Mouse (Mus musculus) neural tube, embryonic 11.5 days (tissue): ENCODE measurements around the gene Ttc5. TPM values are rescaled to one million over a fixed set of nuclear protein-coding genes. Genes with fewer than 3 reads are reported as not detected.
"Not testable (repeated sequence)": the region's sequence is repeated elsewhere in the genome, so short reads cannot be mapped to it uniquely, and the experiment has no call there.

Source experiments
- ATAC-seq: fragments of 200-750 bp; cut with Nextera tagmentation; 2 replicates; pipeline ENCODE4 v1.8.0; 2017; ENCODE audit warnings: moderate number of reproducible peaks, mild to moderate bottlenecking, moderate TSS enrichment, moderate library complexity; ENCODE audit not compliant: insufficient read depth, low FRiP score, low TSS enrichment
- DNase-seq: peaks from one replicate; pipeline ENCODE4 v3.0.0-alpha.2; 2015; ENCODE audit warnings: low spot score
- H3K27ac ChIP-seq: fragments of 300-500 bp; sonication (generic); 2 replicates; pipeline ENCODE4 v1.5.1; 2014; ENCODE audit warnings: low read depth, mild to moderate bottlenecking, low read length
- H3K27me3 ChIP-seq: fragments of 300-500 bp; sonication (generic); 2 replicates; pipeline ENCODE4 v1.6.1; 2014; ENCODE audit warnings: mild to moderate bottlenecking, low read length, mixed read lengths; ENCODE audit not compliant: control insufficient read depth, insufficient read depth
- H3K36me3 ChIP-seq: fragments of 300-500 bp; sonication (generic); 2 replicates; pipeline ENCODE4 v1.6.1; 2014; ENCODE audit warnings: mild to moderate bottlenecking, low read length, moderate library complexity, mixed read lengths; ENCODE audit not compliant: control insufficient read depth, insufficient read depth
- H3K4me1 ChIP-seq: fragments of 300-500 bp; sonication (generic); 2 replicates; pipeline ENCODE4 v1.6.1; 2014; ENCODE audit warnings: low read length, mixed read lengths; ENCODE audit not compliant: control insufficient read depth, insufficient read depth
- H3K4me2 ChIP-seq: fragments of 300-500 bp; sonication (generic); 2 replicates; pipeline ENCODE4 v1.6.1; 2014; ENCODE audit warnings: low read depth, mild to moderate bottlenecking, moderate library complexity
- H3K4me3 ChIP-seq: fragments of 300-500 bp; sonication (generic); 2 replicates; pipeline ENCODE4 v1.5.1; 2014; ENCODE audit warnings: low read depth, low read length
- H3K9ac ChIP-seq: fragments of 300-500 bp; sonication (generic); 2 replicates; pipeline ENCODE4 v1.6.1; 2014; ENCODE audit warnings: mild to moderate bottlenecking, low read length
- H3K9me3 ChIP-seq: fragments of 300-500 bp; sonication (generic); 2 replicates; pipeline ENCODE4 v1.6.1; 2016; ENCODE audit warnings: low read length; ENCODE audit not compliant: control insufficient read depth
- WGBS: fragments of 180-500 bp; shearing (Covaris S2); extraction: QIAGEN DNeasy Blood & Tissue Kit; methylation state at CpG from one replicate; pipeline ENCODE4 v1.1.7; 2014; 5-methylcytosine and 5-hydroxymethylcytosine counted together
- polyA plus RNA-seq: library from polyadenylated mRNA; unstranded; fragments of >200 nt; fragmentation: Nextera tagmentation; extraction: Ambion mirVana; gene quantifications from 2 replicates; pipeline ENCODE4 v1.2.1, GENCODE M21; 2014

Gene Ttc5
- polyA plus RNA-seq, 1 experiment from 2014 or later, result 100 TPM

GRCm38 (mm10) chr14:50741584-50741983 is 43.7 kb downstream of the Ttc5 start:
- H3K27ac ChIP-seq, result no peak overlapping the region
- ATAC-seq, result no peak
- H3K4me1 ChIP-seq, result no peaks in the 10 kb centered on the region
- H3K27me3 ChIP-seq, result no peaks in the 10 kb centered on the region
- H3K4me2 ChIP-seq, result no peak overlapping the region
- H3K9me3 ChIP-seq, result no peaks in the 10 kb centered on the region
- no peak for DNase-seq
- WGBS, result 79% methylated on average over 2 of the region's 2 CpGs
- H3K4me3 ChIP-seq, result no peak overlapping the region
- no peak overlapping the region for H3K9ac ChIP-seq
- no peaks in the 10 kb centered on the region for H3K36me3 ChIP-seq

GRCm38 (mm10) chr14:50740334-50740733 is 45.0 kb downstream of the Ttc5 start:
- Histone ChIP-seq H3K27me3 (no peaks in the 10 kb centered on the region), H3K4me1 (no peaks in the 10 kb centered on the region), H3K27ac (no peak overlapping the region), H3K4me2 (no peak overlapping the region), H3K4me3 (no peak overlapping the region), H3K9me3 (no peaks in the 10 kb centered on the region), H3K9ac (no peak overlapping the region), H3K36me3 (no peaks in the 10 kb centered on the region)
- ATAC-seq, result no peak
- DNase-seq, result no peak
- 83% methylated on average over 2 of the region's 2 CpGs for WGBS

- H3K9me3 ChIP-seq, H3K27ac ChIP-seq, DNase-seq, ATAC-seq, H3K4me1 ChIP-seq, H3K27me3 ChIP-seq, H3K9ac ChIP-seq, H3K4me3 ChIP-seq, H3K4me2 ChIP-seq, H3K36me3 ChIP-seq: not testable (repeated sequence)
- 87% methylated on average over 3 of the region's 4 CpGs for WGBS
Observed at GRCm38 (mm10) chr14:50722371-50722770, 62.9 kb downstream of the Ttc5 start.

- 94% methylated on average over 15 of the region's 15 CpGs for WGBS
- not testable (repeated sequence) for DNase-seq, H3K4me1 ChIP-seq
Observed at GRCm38 (mm10) chr14:50719875-50720274, 65.4 kb downstream of the Ttc5 start.

More at GRCm38 (mm10) chr14:50719875-50720274, 65.4 kb downstream of the Ttc5 start:
- not testable (repeated sequence) for H3K9me3 ChIP-seq, H3K4me3 ChIP-seq, H3K9ac ChIP-seq, H3K36me3 ChIP-seq, H3K4me2 ChIP-seq, H3K27ac ChIP-seq, H3K27me3 ChIP-seq, ATAC-seq

Other genes with a start within 250 kb of the Ttc5 start
- not detected in 2 replicates for gene Olfr744, start 170.6 kb downstream of the Ttc5 start, polyA plus RNA-seq
- gene Olfr745, start 146.1 kb downstream of the Ttc5 start, polyA plus RNA-seq, result not detected in 2 replicates
- not detected in 2 replicates for gene Olfr746, start 138.4 kb downstream of the Ttc5 start, polyA plus RNA-seq
- gene Olfr747, start 92.3 kb downstream of the Ttc5 start, polyA plus RNA-seq, result not detected in 2 replicates
- not detected in 2 replicates for gene Olfr748, start 78.1 kb downstream of the Ttc5 start, polyA plus RNA-seq
- not detected in 2 replicates for gene Olfr749, start 40.4 kb downstream of the Ttc5 start, polyA plus RNA-seq
- gene Ccnb1ip1, start 22.2 kb upstream of the Ttc5 start, polyA plus RNA-seq, result not detected in 2 replicates
- gene Parp2, start 22.3 kb upstream of the Ttc5 start, polyA plus RNA-seq, result 62.6 and 65.2 TPM in 2 replicates
- gene Tep1, start 85.0 kb upstream of the Ttc5 start, polyA plus RNA-seq, result 4.9 TPM in 2 replicates
- 0.17 and 0.28 TPM in 2 replicates for gene Klhl33, start 112.0 kb upstream of the Ttc5 start, polyA plus RNA-seq
- gene Osgep, start 139.4 kb upstream of the Ttc5 start, polyA plus RNA-seq, result 164 and 172 TPM in 2 replicates
- gene Apex1, start 139.4 kb upstream of the Ttc5 start, polyA plus RNA-seq, result 330 and 340 TPM in 2 replicates
- 59.4 and 68.4 TPM in 2 replicates for gene Pip4p1, start 145.3 kb upstream of the Ttc5 start, polyA plus RNA-seq
- gene Pnp, start 145.6 kb upstream of the Ttc5 start, polyA plus RNA-seq, result 55.9 and 56.5 TPM in 2 replicates
- gene Gm49342, start 159.0 kb upstream of the Ttc5 start, polyA plus RNA-seq, result not detected in 2 replicates
- 0.30 and 0.68 TPM in 2 replicates for gene Pnp2, start 170.5 kb upstream of the Ttc5 start, polyA plus RNA-seq
- gene Rnase10, start 222.2 kb upstream of the Ttc5 start, polyA plus RNA-seq, result not detected in 2 replicates